Mouse (Mus musculus): ENCODE data around the gene Mmab.

Gene Mmab

DNA sequence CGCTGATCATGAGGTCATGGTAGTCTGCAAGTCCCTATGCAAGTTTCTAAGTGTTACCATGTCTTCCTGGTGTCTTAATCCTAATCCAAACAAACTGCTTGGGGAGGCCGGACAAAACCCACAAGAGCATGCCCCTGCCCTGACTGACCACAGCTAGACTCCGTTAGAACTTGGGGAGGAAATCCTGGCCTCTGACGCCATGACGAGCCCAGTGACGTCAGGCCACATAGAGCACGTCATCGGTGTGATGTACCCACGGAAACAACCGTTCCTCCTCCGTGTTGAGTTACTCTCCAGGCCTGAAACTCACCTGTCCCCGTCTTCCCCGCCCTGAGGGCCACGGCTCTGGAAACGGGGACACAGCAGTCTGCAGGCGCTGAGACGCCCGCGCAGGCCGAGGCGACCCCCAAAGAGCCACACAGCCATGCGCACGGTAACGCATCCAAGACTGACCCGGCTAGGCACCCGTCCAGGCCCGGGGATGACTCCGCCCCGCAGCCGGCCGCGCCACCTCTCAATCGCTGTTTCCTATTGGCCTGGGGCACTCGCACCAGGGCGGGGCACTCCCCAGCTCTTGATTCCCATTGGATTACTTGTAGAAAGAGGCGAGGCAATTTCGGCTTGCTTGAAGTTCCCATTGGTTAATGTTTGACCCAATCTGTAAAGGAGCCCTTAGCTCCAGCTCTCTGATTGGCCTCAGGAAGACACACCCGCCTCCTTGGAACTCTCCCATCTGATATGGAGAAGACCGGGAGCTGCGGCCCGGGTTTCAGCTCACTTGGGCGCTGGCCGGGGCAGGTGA lies at the start of gene Mmab, which contains the start of gene Mvk:
Mmab (minus strand) TSS at position 495 of the 802 bp plus-strand sequence.
Mvk (plus strand) TSS at position 704 of the 802 bp plus-strand sequence.
- peak; percentile 90 for DNase-seq (ENCODE audit: low read depth)

GRCm38 (mm10) chr5:114490241-114490640 lies 46.4 kb upstream of the Mmab start:
- no peak for DNase-seq (ENCODE audit: low read depth)

DNA sequence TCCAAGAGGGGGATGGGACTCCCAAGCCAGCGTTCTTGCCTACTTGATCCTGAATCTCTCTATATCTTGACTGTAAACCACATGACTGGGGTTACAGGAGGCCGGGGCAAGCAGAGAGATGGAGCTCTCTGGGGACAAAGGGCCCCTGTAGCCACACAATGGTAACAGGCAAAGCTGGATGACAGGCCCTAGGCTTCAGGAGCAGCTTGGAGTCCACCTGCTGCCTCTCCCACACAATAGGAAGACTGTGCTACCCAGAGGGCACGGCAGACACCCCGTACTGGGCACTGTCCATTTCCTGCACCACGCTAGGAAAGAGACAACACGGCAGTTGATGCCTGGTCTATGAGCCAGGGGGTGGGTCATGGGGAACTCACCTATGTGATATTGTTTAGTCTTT lies 45.7 kb upstream of the Mmab start:
- no peak for DNase-seq (ENCODE audit: low read depth)

- no peak for DNase-seq (ENCODE audit: low read depth)
Observed at GRCm38 (mm10) chr5:114485685-114486084, 41.8 kb upstream of the Mmab start.

GRCm38 (mm10) chr5:114482587-114483011 lies 38.7 kb upstream of the Mmab start:
- no peak for DNase-seq (ENCODE audit: low read depth)

DNA sequence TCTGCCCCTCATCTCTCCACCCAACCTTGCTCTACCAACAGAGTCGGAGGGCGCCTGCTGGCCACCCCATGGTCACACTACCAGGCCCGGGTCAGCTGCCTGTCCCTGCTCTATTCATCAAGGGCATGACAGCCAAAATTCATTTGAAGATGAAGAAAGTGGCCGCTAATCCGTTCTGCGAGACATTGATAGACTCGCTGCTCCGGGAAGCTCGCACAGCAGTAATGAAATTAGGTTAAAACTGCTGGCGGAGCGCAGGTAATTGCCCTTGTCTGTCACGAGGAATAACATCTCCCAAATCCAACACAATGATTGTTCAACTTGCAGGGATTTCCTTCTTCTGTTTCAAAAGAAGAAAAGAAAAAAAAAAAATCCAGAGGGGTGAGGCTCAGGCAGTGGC lies 34.4 kb upstream of the Mmab start:
- DNase-seq (ENCODE audit: low read depth) = no peak

DNA sequence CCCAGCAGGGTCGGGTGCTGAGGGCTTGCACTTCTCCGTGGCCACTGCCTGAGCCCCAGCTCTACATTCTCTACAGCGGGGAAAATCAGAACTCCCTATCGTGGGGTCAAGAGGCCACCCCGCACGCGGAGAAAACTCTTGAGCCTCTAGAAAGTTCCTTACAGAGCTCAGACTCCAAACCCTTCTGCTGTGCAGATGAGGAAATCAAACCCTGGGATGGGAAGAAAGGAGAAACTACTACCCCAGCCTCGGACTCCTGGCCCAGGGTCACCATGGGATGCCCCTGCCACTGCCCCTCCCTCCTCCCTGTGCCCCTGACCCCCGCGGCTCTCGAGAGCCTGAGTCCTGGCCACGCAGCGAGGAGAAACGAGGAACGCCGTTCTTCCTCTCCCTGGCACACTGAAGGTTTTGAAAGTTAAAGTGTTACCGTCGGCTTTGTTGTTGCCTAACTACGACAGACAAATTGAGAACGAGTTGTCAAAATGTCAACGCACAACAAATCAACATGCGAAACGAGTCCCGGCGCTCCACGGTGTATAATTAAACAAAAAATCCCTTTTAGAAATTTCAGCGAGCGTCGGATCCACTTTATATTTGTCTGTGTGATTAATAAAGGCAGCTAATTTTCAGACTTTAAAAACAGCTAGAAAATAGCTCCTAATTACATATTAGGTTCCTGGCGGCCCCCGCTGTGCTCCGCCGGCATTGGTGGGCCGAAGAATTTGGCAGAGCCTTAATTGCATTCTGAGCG lies 31.1 kb upstream of the Mmab start:
- no peak for DNase-seq (ENCODE audit: low read depth)

DNA sequence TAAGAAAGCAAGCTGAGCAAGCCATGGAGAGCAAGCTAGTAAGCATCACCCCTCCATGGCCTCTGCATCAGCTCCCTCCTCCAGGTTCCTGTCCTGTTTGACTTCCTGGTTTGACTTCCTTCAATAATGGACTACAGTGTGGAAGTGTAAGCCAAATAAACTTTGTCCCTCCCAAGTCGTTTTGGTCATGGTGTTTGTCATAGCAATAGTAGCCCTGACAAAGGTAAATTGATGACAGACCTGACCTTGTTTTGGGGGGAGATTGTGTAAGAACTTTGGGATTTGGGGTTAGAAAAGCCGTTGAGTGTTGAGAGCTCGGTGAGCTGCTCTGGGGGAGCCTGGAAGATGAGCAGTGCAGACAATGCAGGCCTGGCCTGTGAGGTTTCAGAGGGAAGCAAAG lies 26.5 kb upstream of the Mmab start:
- DNase-seq (ENCODE audit: low read depth) = no peak

DNA sequence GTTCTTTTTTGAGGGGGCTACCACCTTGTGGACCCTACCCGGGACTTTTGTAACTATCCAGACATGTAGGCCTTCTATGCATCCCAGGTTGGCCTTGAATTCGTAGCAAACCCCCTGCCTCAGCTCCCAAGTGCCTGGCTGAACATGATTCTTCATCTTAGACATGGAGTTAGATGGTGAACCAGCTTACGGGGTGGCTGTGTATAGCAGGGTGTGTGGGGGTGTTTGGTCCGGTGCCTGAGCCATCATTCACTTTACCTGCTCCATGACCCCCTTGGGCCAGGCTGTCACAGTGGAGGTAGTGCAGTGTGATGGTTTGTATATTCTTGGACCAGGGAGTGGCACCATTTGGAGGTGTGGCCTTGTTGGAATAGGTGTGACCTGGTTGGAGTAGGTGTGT lies 24.1 kb upstream of the Mmab start:
- no peak for DNase-seq (ENCODE audit: low read depth)

- no peak for DNase-seq (ENCODE audit: low read depth)
Observed at GRCm38 (mm10) chr5:114467430-114467829, 23.6 kb upstream of the Mmab start.

GRCm38 (mm10) chr5:114467019-114467418 lies 23.2 kb upstream of the Mmab start:
- no peak for DNase-seq (ENCODE audit: low read depth)

DNA sequence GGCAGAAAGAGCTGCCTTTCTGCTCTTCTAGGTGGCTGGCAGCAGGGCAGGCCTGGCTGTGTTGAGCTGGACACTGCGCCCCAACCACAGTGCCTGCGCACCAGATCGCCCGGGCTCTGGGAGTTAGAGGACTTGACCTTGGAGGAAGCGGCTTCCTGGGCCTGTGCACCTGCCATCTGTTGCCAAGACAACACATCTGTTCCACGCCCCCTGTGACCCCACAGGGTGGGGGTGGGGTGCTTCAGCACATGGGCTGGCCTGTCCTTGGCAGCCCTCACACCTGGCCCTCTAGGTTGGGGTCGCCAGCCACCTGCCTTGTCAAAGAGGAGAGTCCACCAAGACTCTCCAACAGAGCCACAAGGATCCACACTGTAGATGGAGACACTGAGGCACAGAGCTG lies 21.8 kb upstream of the Mmab start:
- DNase-seq (ENCODE audit: low read depth) = no peak

DNA sequence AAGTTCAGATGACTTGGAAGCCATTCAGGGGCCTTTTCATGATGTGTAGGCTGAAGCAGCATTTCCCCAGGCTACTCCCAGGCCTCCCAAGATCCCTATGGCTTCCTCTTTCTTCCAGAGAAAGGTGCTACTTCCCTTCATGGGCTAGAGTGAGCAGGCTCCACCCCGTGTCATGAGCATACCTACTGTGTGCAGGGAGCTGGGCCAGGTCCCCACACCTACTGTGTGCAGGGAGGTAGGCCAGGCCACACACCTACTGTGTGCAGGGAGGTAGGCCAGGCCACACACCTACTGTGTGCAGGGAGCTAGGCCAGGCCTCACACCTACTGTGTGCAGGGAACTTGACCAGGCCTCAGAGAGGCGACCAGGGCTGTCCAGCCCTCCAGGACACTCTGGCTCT lies 20.7 kb upstream of the Mmab start:
- DNase-seq (ENCODE audit: low read depth) = no peak

GRCm38 (mm10) chr5:114462067-114463040 lies 18.5 kb upstream of the Mmab start:
- DNase-seq (ENCODE audit: low read depth) = no peak

GRCm38 (mm10) chr5:114461238-114461637 lies 17.4 kb upstream of the Mmab start:
- DNase-seq (ENCODE audit: low read depth) = peak; percentile 77

DNA sequence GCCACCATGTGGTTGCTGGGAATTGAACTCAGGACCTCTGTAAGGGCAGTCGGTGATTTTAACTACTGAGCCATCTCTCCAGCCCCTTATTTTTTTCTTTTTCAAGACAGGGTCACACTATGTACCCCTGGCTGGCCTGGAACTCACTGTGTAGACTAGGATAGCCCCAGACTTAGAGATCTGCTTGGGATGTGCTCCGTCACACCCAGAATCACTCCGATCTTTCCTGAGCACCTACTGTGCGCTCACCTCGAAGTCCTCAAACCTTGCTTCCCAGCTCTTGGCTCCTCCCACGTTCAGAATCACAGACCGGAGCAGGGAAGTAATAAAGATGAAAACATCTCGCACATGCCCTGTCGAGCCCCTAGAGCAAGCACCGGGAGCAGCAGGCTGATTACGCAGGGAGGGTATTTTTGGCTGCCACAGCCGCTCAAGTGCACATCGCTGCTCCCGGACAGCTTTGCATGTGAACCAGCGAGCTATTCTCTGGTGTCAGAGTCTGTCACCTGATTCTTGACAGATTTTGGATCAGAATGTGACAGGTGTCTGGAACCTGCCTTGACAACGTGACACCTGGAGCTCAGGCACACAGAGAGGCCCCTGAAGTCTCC lies 13.2 kb upstream of the Mmab start:
- DNase-seq (ENCODE audit: low read depth) = no peak

DNA sequence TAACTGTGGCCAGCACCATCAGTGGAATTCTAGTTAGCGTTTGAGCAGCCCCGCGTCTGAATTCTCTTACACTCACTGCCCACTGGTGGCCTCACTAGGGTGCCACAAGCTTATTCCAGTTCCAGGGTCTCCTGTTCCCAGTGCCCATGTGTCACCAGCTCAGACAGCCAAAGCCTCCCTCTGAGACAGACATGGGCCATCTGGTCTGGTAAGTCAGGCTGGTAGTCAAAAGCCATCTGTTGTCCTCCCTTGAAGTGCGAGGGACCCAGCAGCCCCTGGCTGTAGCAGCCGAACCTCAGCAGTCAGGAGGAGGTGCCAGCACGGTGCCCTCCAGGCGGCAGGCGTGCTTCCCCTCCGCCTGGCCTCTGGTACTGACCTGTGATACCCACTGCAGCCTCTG lies 12.4 kb upstream of the Mmab start:
- DNase-seq (ENCODE audit: low read depth) = no peak

DNA sequence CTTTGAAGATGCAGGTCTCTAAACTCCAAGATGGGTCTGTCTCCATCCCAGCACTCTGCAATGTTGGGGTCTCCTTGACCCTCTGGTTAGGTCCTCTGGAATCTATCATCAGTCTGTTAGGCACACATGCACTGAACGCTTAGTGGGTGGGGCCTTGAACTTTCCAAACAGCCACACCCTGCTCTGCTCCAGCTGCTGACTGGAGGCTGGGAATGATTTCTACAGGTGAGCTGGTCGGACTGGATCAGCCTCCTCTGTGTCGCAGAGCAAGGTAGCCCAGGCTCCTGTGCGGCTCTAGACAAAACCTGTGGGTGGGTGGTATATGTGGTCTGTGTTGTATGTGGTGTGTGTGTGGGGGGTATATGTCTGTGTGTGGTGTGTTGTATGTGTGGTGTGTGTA lies 5.2 kb upstream of the Mmab start:
- no peak for DNase-seq (ENCODE audit: low read depth)

- no peak for DNase-seq (ENCODE audit: low read depth)
Observed at GRCm38 (mm10) chr5:114444368-114444692, 470 bp upstream of the Mmab start.

DNA sequence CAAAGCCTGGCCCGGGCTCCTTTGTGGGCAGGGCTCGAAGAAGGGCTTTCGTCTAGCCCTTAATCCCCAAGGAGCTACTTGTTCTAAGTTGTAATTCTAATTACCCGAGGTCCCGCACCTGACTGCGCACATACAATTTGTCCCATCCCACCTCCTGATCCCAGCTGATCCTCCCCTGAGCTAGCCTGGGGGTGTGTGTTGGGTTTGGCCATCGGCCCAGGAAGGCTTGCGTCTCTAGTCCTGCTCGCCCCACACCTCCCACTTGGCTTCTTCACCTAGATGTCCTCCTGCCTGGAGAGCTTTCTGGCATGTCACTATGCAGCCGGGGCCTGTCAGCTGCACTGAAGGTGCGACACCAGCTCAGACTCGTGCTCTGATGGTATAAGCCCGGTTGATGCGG lies 8.3 kb downstream of the Mmab start:
- no peak for DNase-seq (ENCODE audit: low read depth)

GRCm38 (mm10) chr5:114434359-114434758 lies 9.5 kb downstream of the Mmab start:
- no peak for DNase-seq (ENCODE audit: low read depth)

GRCm38 (mm10) chr5:114429781-114430180 lies 14.1 kb downstream of the Mmab start:
- no peak for DNase-seq (ENCODE audit: low read depth)
